Mouse (Mus musculus) activated CD4-positive, CD25-positive, alpha-beta regulatory T cell (primary cell): Measurements from ENCODE around the gene Alkbh4. TPM values are rescaled to one million over a fixed set of nuclear protein-coding genes. Genes with fewer than 3 reads are reported as not detected.

Experiments used
- polyA plus RNA-seq, 2 experiments: library from polyadenylated mRNA; unstranded; fragments of 100-300 nt; shearing (Covaris generic); gene quantifications; one replicate each; pipeline ENCODE4 v1.2.1; 2017

Alkbh4 gene
- 10 to 100 TPM; 60.9 to 73.3 TPM for polyA plus RNA-seq

GRCm38 (mm10) chr5:136135571-136136291 is at the start of gene Alkbh4, which contains the start of gene Lrwd1:
Alkbh4 (plus strand) TSS chr5:136136146.
Lrwd1 (minus strand) TSS chr5:136136074.

GRCm38 (mm10) chr5:136115891-136116783 is 19.8 kb upstream of the Alkbh4 start, which contains the start of gene Polr2j:
Polr2j (plus strand) TSS chr5:136116631.

GRCm38 (mm10) chr5:136170512-136171362 is 34.8 kb downstream of the Alkbh4 start, which contains the start of gene Orai2:
Orai2 (minus strand) TSS chr5:136170713.

Other genes starting within 250 kb of the Alkbh4 start
- 1 to 10 TPM in 1 of 2 experiments, not detected in 1; 1.3 TPM for gene Hspb1, start 248.2 kb upstream of the Alkbh4 start, polyA plus RNA-seq
- gene Ywhag, start 201.5 kb upstream of the Alkbh4 start, polyA plus RNA-seq: 10 to 100 TPM; 39.6 to 58.1 TPM
- gene Ssc4d, start 161.6 kb upstream of the Alkbh4 start, polyA plus RNA-seq: under 1 TPM; 0.92 to 0.99 TPM
- not detected for gene Zp3, start 156.0 kb upstream of the Alkbh4 start, polyA plus RNA-seq
- 10 to 100 TPM; 19.7 to 20.9 TPM for gene Dtx2, start 141.3 kb upstream of the Alkbh4 start, polyA plus RNA-seq
- gene Upk3b, start 97.7 kb upstream of the Alkbh4 start, polyA plus RNA-seq: under 1 TPM in 1 of 2 experiments, not detected in 1; 0.05 TPM
- gene Upk3bl, start 81.7 kb upstream of the Alkbh4 start, polyA plus RNA-seq: not detected
- 1 to 10 TPM; 2.3 to 2.7 TPM for gene Rasa4, start 52.2 kb upstream of the Alkbh4 start, polyA plus RNA-seq
- gene Polr2j, start 19.5 kb upstream of the Alkbh4 start, polyA plus RNA-seq: 100 to 1,000 TPM; 175 to 202 TPM
- 10 to 100 TPM; 40.2 to 43.8 TPM for gene Lrwd1, start 72 bp upstream of the Alkbh4 start, polyA plus RNA-seq
- 10 to 100 TPM; 63.9 to 77.3 TPM for gene Orai2, start 34.6 kb downstream of the Alkbh4 start, polyA plus RNA-seq
- 10 to 100 TPM; 45.0 to 45.9 TPM for gene Prkrip1, start 62.8 kb downstream of the Alkbh4 start, polyA plus RNA-seq
- under 1 TPM in 1 of 2 experiments, not detected in 1; 0.77 TPM for gene Sh2b2, start 110.4 kb downstream of the Alkbh4 start, polyA plus RNA-seq